Mouse (Mus musculus): ENCODE measurements around the gene Dnah10.

DNA sequence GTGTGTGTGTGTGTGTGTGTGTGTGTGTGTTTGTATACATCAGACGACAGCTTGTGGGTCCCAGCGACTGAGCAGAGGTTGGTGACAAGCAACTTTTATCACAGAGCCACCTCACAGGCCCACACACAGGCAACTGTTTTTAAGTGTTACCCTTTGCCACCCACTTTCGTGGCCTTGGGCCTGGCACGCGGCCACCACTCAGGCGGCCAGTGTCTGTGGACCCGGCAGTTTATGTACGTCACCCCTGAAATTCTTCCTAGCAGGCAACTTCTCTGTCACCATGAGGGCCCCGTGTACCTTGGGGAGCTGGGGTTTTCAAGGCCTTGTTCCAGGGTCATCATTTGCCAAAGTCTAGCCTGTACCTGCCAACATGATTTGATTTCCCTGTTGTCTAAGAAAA lies 26.8 kb downstream of the Dnah10 start:
- no peak for TF ChIP-seq ZNF384 (IDR thresholded peaks at IDR 0.05; ENCODE audit: low read depth, low read length)
- TF ChIP-seq CHD2 (IDR thresholded peaks at IDR 0.05; ENCODE audit: low read depth, low read length): no peak
- TF ChIP-seq ZC3H11A (IDR thresholded peaks at IDR 0.05; ENCODE audit: borderline replicate concordance, low read depth, low read length): no peak
- no peak for TF ChIP-seq HCFC1 (IDR thresholded peaks at IDR 0.05; ENCODE audit: borderline replicate concordance, insufficient read depth, low read length)
- no peak for TF ChIP-seq MAFK (IDR thresholded peaks at IDR 0.05; ENCODE audit: insufficient read depth, low read depth, low read length)
